Mouse (Mus musculus) olfactory bulb, adult 2 months (tissue): ENCODE data around the gene Pttg1.

ENCODE experiments used
- CTCF ChIP-seq: fragments of 200-500 bp; IDR thresholded peaks from 2 replicates; pipeline ENCODE4 v1.5.1; 2012; ENCODE audit warnings: low read depth, mild to moderate bottlenecking, low read length, moderate library complexity; ENCODE audit not compliant: insufficient read depth
- POLR2A ChIP-seq: fragments of 200-500 bp; IDR thresholded peaks from 2 replicates; pipeline ENCODE4 v1.6.1; 2012; ENCODE audit warnings: mild to moderate bottlenecking, low read depth, low read length, moderate library complexity; ENCODE audit not compliant: insufficient read depth

DNA sequence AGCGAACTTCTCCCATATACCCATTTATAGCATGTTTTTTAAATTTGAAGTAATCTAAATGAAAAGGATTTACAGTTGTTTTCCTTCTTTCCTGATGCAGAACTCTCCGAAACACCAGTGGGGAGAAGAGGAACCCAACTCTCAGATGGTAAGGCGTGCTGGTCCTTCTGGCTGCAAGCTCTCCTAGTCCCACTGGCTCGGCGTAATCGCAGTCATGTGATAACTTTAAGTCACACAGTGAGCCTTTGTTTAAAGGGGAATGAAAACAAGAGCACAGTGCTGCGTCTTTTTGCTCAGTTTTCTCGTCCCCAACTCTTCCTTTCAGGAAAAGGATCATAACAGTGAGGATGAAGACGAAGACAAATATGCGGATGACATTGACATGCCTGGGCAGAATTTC is 15.1 kb upstream of the Pttg1 start:
- TF ChIP-seq CTCF = no peak
- TF ChIP-seq POLR2A = no peak
